Mouse (Mus musculus) heart, postnatal 0 days (tissue): ENCODE measurements around the gene 1700061G19Rik.

Source experiments
- CTCF ChIP-seq: IDR thresholded peaks from 2 replicates; pipeline ENCODE4 v1.5.1; 2016; ENCODE audit warnings: antibody characterized with exemption, control low read depth, low read depth
- EP300 ChIP-seq: IDR thresholded peaks from 2 replicates; pipeline ENCODE4 v1.6.1; 2016; ENCODE audit warnings: antibody characterized with exemption, low read depth

GRCm38 (mm10) chr17:56906166-56906565 lies 30.9 kb downstream of the 1700061G19Rik start:
- TF ChIP-seq CTCF (no peak), EP300 (no peak)
